Mouse (Mus musculus) c-Kit-positive CD71-positive TER-119-positive erythroid progenitor cells, embryonic 14.5 days (primary cell): ENCODE measurements around the gene Ifnar2.
"Not testable (repeated sequence)": the region's sequence is repeated elsewhere in the genome, so short reads cannot be mapped to it uniquely, and the experiment has no call there.

Experiments
- DNase-seq: peaks from one replicate; pipeline ENCODE4 v3.0.0-alpha.2; 2013; ENCODE audit warnings: low spot score

Gene Ifnar2

DNA sequence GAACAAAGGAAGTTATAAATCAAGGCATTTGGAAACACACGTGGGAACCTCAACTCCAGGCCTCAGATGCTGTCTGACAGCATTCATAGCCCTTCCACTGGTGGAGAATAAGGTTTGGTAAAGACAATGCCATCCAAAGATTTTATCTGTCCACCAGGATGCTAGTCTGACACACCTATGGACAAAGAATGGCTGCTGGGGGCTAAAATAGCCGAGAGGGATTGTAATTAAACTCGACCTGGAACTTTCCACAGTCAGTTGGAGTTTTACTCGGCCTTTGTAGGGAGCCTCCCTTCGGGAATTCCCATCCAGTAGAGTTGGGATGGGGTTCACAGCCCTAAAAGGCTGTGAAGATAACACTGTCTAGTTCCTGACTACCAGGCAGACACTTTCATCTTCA, 54.9 kb downstream of the Ifnar2 start:
- DNase-seq: no peak

DNA sequence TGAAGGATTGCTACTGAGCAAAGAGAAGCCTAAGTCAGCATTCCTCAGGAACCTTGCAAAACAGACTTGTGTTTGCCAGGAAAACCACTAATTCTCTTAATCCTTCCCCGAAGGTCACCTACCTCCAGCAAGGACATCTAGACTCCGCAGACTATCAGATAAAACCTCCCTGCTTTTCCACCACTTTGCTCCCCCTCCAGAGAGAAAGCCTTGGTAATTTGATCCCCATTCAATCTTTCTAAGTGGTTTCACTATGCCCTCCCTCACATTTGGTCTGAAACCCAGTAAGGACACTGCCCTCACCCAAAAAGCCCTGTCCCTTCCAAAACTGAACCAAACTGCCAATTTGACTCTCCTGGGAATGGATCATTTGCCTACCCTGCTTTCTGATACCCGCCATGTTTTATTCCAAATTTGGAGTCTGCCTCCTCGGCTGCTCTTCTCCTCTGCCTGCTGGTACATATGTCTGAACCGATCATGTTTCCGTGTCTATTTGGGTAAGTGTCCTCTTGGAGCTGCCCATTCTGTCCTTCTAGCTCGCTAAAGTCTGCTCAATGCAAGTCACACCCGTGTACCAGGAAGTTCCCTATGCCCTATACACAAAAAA, 55.8 kb downstream of the Ifnar2 start:
- DNase-seq: no peak

DNA sequence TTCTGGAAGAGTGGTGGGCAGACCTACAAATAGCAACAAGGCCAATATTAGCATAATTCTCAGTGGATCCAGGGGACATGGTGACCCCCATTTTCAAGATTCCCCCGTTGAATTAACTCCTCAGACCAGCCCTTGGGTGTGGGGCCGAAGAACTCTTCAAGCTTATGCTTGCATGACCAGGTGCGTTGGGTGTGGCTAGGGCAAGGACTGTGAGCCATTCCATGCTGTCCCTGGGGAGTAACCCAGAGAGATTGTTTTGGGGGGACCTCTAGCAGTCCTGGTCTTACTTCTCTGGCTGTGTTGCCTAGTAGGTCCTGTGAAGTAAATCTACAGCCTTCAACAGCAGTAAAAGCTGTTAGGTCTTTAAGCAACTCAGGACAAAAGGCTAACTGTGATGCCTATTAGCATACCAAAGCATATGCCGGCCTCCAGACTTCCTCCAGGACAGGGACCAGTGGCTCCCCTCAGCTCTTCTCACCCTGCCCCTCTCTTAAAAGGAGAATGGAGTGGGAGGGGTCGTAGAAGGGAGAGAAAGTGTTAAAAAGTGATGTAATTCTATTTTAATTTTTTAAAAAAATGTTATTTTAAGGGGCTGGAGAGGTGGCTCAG, 60.2 kb downstream of the Ifnar2 start:
- no peak for DNase-seq

DNA sequence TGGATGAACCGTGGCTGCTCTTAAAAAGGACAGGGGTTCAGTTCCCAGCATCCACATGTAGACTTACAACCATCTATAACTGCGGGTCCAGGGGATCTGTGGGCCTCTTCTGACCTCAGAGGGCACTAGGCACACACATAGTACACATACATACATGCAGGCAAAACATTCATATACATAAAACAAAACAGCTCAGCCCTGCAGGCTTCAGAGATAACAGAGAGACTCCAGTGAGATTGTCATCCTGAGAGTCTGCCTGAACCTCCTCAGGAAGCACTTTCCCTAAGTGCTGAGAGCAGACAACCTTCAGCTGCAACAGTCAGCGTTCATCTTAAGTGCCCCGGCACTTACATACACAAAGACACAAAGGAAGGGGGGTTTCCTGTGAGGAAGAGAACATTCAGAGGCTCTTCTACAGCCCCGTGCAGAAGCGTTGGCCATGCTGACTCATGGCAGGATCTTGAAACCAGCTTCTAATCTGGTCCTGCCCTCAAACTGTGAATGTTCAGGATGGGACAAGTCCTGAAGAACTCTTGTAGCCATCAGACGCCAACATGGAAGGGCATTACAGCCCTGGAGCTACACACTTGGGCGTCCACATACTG, 60.8 kb downstream of the Ifnar2 start:
- DNase-seq: no peak

DNA sequence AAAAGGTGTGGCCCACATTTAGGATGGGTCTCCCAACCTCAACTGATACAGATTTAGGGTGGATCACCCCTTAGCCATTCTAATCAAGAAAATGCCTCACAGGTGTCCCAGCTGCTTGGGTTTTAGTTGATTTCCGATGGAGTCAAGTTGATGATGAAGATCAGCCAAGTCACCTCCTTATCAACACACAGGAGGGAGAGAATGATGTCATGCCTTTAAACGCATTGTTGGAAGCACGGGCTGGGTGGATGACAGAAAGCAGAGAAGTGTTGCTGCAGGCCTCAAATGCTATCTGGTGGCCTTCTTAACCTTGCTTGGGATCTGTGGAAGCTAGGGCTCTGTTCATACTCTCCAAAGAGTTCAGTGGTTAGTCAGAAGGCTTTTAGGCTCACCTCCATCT, 61.5 kb downstream of the Ifnar2 start:
- DNase-seq: no peak

DNA sequence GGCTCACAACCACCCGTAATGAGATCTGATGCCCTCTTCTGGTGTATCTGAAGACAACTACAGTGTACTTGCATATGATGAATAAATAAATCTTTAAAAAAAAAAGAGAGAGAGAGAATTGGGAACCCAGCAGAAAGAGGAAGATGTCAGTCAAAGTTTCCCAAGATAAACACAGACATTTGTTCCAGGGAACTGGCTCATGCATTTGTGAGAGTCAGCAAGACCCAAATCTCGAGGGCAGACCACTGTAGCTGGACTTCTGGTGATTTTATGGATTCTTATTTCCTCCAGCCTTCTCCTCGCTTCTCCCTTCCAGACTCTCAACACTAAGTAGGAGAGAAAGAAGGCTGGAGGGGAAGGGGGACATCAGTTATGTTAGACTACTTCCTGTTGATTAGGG, 65.5 kb downstream of the Ifnar2 start:
- no peak for DNase-seq

DNA sequence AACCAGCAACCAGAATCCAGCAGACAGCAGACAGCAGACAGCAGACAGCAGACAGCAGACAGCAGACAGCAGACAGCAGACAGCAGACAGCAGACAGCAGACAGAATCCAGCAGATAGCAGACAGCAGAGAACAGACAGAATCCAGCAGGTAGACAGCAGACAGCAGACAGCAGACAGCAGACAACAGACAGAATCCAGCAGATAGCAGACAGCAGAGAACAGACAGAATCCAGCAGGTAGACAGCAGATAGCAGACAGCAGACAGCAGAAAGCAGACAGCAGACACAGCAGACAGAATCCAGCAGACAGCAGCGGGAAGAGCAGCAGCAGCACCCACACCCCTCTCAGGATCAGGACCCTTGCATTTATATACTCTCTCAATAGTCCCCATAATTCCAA, 66.0 kb downstream of the Ifnar2 start:
- not testable (repeated sequence) for DNase-seq

DNA sequence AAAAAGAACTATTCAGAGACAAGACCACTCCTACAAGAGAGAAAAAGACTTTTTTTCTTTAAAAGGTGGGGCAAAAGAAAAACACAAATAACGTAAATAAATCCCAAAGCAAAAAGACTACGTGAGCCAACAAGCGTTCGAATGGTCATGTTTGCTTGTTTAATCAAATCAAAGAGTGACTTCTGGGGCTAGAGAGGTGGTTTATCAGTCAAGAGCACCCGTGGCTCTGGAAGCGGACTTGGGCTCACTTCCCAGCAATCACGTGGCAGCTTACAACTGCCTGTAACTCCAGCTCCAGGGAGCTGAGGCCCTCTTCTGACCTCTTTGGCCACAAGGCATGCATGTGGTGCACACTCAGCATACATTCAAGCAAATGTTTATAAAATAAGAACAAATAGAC, 68.8 kb downstream of the Ifnar2 start:
- peak; percentile 94 for DNase-seq

DNA sequence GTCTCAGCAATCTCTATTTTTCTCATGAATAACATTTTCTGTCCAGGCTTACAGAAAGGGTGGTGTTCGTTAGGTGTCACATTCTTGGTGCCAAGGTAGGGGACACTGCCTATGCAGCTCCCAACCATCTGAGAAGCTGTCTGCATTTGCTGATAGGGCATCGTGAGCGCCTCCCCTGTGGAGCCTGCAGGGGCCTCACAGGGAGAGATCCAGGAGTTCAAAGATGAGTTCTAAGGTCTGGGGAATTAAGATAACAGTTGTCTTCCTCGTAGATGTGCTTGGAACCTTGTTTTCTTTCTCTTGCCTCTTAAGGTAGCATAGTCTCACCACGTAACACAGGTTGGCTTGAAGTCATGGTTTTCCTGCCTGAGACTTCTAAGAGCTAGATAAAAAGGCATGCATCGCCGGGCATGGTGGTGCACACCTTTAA, 69.2 kb downstream of the Ifnar2 start:
- peak; percentile 94 for DNase-seq

DNA sequence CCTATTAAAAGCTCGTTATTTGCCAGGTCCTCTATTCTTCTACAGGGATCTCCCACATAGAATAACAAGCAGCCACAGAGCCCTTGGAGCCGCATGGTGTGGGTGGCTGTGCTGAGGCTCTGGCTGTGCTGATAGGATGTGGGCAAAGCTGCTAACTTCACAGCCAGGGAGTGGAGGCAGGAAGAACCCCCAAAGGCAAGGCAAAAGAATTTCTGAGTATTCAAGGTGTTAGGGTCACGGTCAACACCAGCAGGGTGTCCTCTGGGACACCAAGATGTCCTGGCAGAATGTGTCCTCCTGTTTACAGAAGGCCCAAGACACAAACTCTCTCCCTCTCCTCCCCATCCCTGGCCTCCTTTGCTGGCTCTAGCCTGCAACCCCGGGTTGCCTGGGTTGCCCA, 69.9 kb downstream of the Ifnar2 start:
- DNase-seq: peak; percentile 72

DNA sequence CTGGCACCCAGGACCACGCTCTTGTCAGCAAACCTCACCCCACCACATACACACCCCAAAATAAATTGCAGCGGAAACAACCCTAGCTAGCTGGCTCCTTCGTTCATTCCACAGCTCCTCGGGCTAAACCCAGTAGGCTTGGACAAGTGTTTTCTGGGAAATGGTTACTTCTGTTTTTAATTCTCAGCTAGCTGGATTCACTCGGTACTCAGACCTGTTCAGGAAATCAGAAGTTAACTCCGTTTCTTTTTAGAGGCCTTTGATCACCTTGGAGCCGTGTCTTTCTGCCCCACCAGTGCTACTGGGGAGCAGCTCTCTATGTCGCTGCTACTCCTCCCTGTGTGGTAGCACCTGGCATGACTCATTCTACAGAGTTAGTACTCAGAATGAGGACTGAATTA, 70.6 kb downstream of the Ifnar2 start:
- DNase-seq: no peak

DNA sequence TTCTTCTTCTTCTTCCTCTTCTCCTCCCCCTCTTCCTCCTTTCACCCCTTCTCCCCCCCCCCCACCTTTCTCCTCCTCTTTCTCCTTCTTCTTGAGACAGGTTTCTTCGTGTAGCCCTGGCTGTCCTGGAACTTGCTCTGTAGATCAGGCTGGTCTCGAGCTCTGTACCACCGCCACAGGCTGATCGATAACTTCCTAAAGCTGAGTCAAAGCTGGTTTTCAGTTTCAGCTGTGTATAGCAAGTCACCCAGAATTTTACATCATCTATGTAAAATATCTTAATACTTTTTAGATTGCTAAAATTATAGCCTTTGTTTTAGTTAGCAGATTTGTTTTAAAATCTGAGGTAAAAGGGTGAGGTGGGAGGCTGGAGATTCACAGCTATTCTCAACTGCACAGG, 72.3 kb downstream of the Ifnar2 start:
- no peak for DNase-seq

DNA sequence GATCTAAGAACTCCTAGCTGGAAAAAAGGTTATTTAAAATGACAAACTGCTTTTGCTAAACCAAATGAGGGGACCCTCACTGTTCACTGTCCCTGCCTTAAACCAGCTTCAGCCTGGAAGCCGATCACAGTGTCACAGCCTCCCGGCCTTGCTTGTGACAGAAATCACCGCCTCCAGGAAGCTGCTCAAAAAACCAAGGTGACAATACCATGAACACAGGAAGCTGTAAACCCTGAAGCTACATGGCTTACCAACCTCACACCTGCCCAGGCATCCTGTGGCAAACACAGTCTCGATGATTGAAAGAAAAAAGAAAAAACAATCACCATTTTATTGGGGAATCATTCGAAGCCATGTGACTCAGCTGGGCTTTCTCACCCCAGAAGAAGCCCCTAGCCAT, 73.0 kb downstream of the Ifnar2 start:
- DNase-seq: no peak

DNA sequence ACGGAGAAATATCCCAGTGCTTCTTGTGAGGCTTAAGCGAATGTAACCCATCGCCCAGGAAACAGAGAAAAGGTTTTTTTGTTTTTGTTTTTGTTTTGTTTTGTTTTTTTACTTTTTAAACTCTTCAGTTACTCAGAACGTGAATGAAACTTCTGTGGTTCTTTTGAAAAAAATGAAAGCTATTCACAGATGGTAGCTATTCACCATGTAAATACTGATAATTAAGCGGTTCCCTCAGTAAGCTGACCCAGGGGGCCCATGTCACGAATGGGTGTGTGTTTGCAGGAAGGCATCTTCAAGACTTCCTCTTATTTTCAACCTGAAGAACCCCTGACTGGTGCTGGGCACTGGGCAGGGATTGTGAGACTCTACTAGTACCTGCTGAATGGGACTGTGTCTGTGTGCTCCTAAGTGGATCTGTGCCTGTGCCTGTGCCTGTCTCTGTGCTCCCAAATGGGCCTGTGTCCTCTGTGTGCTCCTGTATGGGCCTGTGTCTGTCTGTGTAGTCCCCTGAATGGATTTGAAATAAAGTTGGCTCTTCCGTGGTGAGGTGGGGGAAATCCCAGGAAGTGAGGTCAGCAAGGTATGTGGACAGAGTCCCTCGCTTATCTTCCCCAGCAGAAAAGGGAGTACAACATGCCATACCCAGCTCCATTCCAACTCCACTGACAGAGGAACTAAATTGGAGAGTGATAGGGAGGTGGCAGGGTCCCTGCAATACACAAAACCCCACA, 74.4 kb downstream of the Ifnar2 start:
- no peak for DNase-seq

DNA sequence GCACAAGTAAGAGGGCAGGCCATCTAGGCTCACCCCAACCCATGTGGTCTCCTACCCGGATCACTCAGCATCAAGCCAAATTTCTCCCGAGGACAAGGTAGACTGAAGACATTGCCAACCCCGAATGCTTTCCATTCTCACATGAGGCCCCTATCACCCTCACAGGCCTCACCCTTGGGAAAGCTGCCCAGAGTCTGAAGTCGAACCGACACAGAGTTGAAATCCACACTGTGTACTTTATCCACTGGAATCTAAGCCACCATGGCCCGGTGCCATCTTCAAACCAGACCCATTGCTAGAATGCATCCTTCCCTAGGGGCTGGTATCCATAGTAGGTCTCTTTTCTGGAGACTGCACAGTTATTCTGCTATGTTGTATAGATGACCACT, 74.9 kb downstream of the Ifnar2 start:
- DNase-seq: no peak

DNA sequence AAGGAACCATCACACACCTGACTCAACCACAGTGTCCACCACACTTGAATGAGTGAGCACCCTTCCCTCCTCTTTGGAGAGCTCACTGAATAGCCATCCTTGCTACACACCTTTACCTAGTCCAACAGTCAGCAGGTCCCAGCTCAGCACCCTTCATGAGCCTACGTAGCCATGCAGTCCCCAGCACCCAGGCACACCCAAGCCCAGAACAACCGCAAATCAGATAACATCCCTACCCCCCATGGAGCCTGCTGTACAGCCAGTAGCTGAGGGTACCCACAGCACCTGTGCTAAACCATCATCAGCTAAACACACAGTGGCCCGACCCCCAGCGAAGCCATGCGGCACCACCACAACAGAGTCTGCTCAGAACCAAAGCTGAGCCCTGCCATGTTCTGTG, 75.5 kb downstream of the Ifnar2 start:
- DNase-seq: no peak

DNA sequence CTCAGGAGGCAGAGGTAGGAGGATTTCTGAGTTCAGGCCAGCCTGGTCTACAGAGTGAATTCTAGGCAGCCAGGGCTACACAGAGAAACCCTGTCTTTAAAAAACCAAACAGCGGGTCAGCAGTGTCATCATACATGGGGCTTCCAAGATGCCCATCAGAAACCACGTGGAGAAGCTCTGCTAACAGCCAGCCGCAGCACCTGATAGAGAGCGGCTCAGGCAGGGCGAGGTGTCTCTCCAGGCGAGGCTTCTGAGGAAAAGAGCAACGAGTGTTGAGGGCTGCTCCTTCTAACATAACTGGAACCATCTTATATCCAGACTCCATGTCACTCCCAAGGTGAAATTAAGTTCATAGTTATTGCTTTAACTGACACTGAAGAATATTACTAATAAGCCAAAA, 76.3 kb downstream of the Ifnar2 start:
- DNase-seq: no peak

DNA sequence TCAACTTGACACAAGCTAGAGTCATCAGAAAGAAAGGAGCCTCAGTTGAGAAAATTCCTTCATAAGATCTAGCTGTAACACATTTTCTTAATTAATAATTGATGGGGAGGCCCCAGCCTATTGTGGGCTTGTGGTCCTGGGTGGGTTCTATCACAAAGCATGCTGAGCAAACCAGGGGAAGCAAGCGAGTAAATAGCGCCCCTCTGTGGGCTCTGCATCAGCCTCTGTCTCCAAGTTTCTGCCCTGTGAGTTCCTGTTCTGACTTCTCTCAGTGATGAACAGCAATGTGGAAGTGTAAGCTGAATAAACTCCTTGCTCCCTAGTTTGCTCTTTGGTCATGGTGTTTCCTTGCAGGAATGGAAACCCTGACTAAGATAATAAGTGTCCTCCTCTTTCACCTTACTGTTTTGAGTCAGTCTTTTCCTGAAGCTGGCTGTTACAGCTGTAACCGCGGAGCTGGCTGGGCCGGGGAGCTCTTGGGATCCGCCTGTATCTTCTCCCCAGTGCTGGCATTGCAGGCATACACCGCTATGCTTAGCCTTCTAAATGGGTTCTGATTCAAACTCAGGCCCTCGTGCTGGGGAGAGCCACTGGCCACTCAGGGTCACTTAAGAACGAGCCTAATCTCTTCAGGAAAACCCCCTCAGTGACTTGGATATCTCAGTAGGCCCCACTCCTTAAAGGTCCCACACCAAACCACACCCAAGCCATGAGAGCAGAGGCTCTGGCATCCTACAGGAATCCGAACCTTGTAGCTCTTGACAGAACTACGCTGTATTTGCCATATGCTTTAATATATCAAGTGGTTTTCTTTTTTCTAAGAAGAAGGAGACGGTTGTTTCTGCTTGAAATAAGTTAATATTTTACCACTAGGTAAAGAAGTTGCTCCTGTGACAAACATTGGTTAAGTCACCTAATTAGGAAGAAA, 77.8 kb downstream of the Ifnar2 start:
- no peak for DNase-seq

DNA sequence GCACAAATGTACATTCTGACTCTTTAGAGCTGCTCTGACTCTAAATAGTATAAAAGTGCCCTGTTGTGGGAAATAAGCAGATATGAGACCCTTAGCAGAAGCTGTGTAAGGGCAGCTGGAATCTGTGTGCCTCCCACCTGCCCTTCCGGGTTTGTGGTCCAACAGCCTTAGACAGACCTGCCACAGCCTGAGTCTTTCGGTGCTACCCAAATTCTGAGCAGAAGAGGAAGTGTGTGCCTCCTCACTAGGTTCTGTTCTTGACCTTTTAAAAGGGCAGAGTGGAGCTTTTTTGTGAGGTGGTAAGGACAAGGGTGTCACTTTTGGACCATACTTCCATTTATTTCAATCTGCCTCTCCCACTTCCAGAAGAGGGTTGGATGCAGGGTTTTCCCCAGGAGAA, 79.4 kb downstream of the Ifnar2 start:
- DNase-seq: no peak

DNA sequence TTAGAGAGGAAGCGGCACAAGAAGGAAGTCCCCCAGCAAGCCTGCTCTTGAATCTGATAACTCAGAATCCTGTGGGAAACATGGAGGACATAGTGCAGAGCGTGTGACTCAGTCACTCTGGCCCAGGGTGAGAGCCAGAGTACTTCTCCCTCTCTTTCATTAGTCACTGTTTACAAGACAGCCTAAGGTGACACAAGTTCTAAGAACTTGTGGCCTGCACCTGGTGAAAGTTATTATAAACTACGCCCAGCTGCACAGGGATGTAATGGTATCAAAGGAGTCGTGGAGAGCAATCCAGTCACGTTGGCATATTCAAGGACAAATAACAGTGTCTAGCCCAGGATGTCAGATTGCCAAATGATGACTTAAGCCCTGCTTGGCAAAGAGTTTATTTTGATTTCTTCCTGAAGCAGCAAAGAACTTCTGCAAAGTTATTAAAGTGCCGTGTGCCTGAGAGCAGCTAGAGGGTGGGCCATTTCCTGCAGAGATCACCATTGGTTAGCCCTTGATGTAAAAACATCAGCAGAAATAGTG, 79.8 kb downstream of the Ifnar2 start:
- DNase-seq: no peak
